Mouse (Mus musculus): ENCODE data around the gene Trappc4.

The Trappc4 gene

GRCm38 (mm10) chr9:44406906-44407751 lies at the start of gene Trappc4, which contains the start of gene Rps25:
Gene Trappc4 (minus strand): TSS chr9:44407600.
Gene Rps25 (plus strand): TSS chr9:44407139.
- CTCF ChIA-PET = interaction anchor here (0.5 to 0.6 kb wide), 2 partner anchors 9 to 275 kb away, joined by 3 to 4 read pairs; no protein-coding TSS in a partner anchor

- CTCF ChIA-PET = interaction anchor here (0.6 to 1.8 kb wide), 6 partner anchors 8 to 543 kb away, joined by 3 to 8 read pairs (median 4); no protein-coding TSS in a partner anchor
Observed at GRCm38 (mm10) chr9:44454891-44455220, 47.5 kb upstream of the Trappc4 start, which contains the start of gene Upk2. Gene Upk2 (minus strand): TSS chr9:44454976.

DNA sequence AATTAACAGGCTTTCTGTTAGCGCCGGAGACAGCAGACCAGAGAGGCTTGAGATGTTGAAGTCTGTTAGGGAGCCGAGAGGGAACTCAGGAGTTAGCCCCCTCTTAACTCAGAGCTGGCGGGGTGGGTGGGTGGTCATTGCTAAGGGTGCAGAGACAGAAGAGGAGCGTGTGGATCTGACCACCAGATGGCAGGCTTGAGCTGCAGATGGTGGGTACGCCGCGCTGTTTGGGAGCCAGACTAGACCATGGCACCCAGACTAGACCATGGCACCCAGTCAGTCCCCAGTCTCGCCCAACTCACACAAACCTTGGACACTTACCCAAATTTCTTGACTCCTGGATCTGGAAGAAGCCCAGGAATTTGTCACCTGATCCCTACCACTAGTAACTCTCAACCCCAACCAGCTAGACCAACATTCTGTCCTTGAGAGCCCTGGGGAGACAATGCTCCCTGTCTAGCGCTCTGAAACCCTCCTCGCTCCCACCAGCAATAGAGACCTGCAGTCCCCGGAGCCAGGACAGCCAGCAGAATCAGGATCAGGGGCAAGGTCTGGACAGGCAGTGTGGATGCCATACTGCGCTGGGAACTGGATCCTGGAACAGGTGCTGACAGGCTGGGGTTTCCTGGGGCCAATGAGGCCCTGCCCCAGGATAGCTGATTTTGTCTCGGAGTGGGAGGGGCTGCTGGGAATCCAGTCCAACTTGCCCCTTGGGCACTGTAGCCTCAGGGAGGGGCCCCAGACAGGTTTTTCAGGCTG lies 46.9 kb upstream of the Trappc4 start:
- CTCF ChIA-PET = interaction anchor here (0.6 to 1.8 kb wide), 8 partner anchors 9 to 199 kb away, joined by 3 to 8 read pairs (median 4); no protein-coding TSS in a partner anchor

- CTCF ChIA-PET = no interaction called here
Observed at GRCm38 (mm10) chr9:44450387-44450786, 43.0 kb upstream of the Trappc4 start.

DNA sequence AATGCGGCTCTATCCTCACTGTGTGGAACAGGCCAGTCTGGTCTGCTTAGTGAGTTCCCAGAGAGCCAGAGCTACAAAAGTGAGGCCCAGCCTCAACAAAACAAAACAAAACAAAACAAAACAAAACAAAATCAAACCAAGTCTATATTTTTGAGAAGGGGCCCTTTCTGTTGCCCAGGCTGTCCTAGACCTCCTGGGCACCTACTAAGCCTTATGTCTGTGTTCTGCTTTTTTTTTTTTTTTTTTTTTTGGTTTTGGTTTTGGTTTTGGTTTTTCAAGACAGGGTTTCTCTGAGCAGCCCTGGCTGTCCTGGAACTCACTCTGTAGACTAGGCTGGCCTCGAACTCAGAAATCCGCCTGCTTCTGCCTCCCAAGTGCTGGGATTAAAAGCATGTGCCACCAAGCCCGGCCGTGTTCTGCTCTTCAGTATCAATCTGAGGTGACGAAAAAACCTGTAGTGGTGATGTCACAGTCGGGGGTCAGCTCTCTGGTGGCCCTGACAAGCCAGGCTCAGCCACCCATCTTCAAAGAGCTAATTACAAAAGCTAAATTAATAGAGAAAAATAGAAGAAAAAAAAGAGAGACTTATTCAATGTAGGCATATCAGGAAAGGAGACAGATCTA lies 37.1 kb upstream of the Trappc4 start:
- CTCF ChIA-PET = interaction anchor here (0.5 to 0.6 kb wide), 2 partner anchors 271 to 354 kb away, joined by 4 to 8 read pairs; no protein-coding TSS in a partner anchor

DNA sequence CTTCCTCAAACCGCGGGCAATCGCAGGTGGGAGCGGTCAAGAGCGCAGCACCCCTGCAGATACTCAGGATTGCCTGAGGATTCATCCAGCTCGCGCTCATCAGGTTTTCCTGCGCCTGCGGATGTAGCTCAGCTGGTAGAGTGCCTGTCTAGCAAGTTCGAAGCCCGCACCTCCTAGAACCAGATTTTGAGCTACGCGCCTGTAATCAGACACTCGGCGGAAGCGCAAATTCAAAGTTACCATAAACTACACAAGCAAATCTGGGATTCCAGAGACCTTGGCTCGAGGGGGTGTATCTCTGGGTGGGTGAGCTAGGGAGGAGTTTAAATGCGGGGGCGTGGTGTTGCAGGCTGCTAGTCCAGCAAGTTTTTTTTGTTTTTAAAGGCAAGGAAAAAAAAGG lies 33.6 kb upstream of the Trappc4 start, which contains the start of gene Foxr1:
Foxr1 (minus strand) TSS at position 176 of the 400 bp plus-strand sequence.
- CTCF ChIA-PET = no interaction called here

DNA sequence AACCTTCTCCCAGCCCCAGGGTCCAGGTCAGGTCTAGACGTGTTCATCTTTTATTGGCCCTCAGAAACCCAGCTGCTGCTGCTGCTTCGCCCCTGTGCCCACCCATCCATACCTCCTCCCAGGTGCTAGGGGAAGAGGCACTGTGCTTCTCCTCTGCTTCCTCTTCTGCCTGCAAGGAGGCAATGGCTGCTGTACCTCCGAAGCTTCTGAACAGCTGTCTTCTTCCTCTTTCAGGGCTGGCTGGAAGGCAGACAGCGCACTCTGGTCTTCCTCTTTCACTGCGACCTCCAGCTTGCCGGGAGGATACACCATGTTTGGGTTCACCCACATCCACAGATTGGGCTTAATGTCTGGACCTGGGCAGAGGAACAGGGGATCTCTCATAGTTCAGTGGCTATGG lies 28.3 kb upstream of the Trappc4 start:
- CTCF ChIA-PET = interaction anchor here (0.7 kb wide), 1 partner anchor 31 kb away, joined by 3 read pairs; no protein-coding TSS in a partner anchor

GRCm38 (mm10) chr9:44432577-44433185 lies 25.3 kb upstream of the Trappc4 start:
- CTCF ChIA-PET = no interaction called here

GRCm38 (mm10) chr9:44423576-44423975 lies 16.2 kb upstream of the Trappc4 start:
- CTCF ChIA-PET = interaction anchor here (0.6 kb wide), 1 partner anchor 24 kb away, joined by 3 read pairs; no protein-coding TSS in a partner anchor

- CTCF ChIA-PET = interaction anchor here (0.7 kb wide), 1 partner anchor 42 kb away, joined by 4 read pairs; no protein-coding TSS in a partner anchor
Observed at GRCm38 (mm10) chr9:44420280-44420898, 13.0 kb upstream of the Trappc4 start.

DNA sequence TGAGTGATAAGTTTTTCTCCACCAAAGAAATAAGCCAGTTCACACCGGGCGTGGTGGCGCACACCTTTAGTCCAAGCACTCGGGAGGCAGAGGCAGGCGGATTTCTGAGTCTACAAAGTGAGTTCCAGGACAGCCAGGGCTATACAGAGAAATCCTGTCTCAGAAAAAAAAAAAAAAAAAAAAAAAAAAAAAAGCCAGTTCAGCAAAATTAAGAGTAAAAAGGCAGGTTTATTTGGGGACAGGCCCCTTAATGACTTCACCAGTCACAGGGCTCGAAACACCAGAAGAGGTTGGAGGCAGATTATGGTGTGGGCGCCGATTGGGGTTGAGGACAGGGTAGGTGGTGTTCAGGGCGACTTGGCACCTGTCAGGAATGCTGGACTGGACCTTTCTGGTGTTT lies 12.3 kb upstream of the Trappc4 start:
- CTCF ChIA-PET = interaction anchor here (0.6 to 0.7 kb wide), 2 partner anchors 9 to 43 kb away, joined by 3 to 4 read pairs; no protein-coding TSS in a partner anchor

- CTCF ChIA-PET = interaction anchor here (0.6 to 0.9 kb wide), 2 partner anchors 38 to 164 kb away, joined by 3 read pairs; no protein-coding TSS in a partner anchor
Observed at GRCm38 (mm10) chr9:44418519-44419385, 11.4 kb upstream of the Trappc4 start, which contains the start of gene Ccdc84. Gene Ccdc84 (minus strand): TSS chr9:44418569.

DNA sequence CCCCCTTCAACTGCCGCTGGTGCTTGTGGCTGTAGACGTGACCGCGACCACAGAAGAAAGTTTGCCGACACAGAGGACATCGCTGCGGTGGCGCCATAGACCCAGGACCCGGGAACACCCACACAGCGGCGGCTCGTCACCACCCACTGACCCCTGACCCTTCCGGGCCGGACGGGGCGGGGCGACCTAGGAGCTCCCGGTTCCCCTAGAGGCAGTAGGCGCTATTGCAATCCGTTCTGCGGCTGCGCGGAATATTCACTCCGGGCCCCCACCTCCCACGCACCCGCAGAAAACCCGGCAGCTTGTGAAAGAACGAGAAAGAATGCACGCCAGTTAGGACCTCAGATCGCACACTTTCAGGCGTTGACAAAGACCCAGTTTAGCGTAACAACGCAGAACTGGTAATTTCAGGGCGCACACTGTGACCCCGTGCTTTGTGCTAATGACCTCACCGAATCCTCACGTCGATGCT lies 10.5 kb upstream of the Trappc4 start:
- CTCF ChIA-PET = interaction anchor here (0.6 to 0.9 kb wide), 2 partner anchors 37 to 165 kb away, joined by 3 read pairs; no protein-coding TSS in a partner anchor

GRCm38 (mm10) chr9:44417156-44417891 lies 9.9 kb upstream of the Trappc4 start:
- CTCF ChIA-PET = interaction anchor here (0.6 kb wide), 1 partner anchor 27 kb away, joined by 4 read pairs; no protein-coding TSS in a partner anchor

DNA sequence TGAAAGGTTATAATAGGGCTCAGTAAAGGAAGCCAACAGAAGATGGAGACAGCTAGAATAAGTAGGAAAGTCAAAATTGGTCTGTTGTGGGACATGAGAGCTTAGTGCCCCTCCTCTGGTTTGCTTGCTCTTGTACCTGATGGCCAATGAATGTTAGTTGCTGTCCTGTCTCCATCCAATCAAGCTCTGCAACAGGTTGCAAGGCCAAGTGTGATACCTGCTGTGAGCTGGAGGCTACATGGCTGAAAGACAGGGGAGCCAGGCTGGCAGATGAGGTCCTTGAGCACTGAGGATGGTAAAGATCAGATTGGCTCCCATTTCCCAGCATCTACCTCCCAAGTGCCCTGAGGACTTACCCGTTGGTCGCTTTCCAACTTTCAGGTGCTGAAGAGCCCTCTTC lies 5.4 kb upstream of the Trappc4 start:
- CTCF ChIA-PET = interaction anchor here (0.6 kb wide), 2 partner anchors 54 to 109 kb away, joined by 4 read pairs; no protein-coding TSS in a partner anchor

- CTCF ChIA-PET = no interaction called here
Observed at GRCm38 (mm10) chr9:44412306-44412705, 4.9 kb upstream of the Trappc4 start.

- CTCF ChIA-PET = no interaction called here
Observed at GRCm38 (mm10) chr9:44411601-44412130, 4.3 kb upstream of the Trappc4 start.
